Mouse (Mus musculus) thymus, adult 2 months (tissue): Measurements from ENCODE around the gene Clstn3.
"Not testable (repeated sequence)": the region's sequence is repeated elsewhere in the genome, so short reads cannot be mapped to it uniquely, and the experiment has no call there.

ENCODE experiments used
- CTCF ChIP-seq: fragments of 200-500 bp; IDR thresholded peaks from 2 replicates; pipeline ENCODE4 v1.5.1; 2012; ENCODE audit warnings: mild to moderate bottlenecking, control low read depth, low read length, moderate library complexity, borderline replicate concordance; ENCODE audit not compliant: control insufficient read depth, poor library complexity, insufficient read depth; ENCODE audit errors: extremely low read depth
- POLR2A ChIP-seq: fragments of 200-500 bp; IDR thresholded peaks from 2 replicates; pipeline ENCODE4 v1.6.1; 2012; ENCODE audit warnings: mild to moderate bottlenecking, low read length, control low read depth, moderate library complexity; ENCODE audit not compliant: control insufficient read depth, poor library complexity, insufficient read depth; ENCODE audit errors: extremely low read depth

- not testable (repeated sequence) for TF ChIP-seq CTCF, POLR2A
Observed at GRCm38 (mm10) chr6:124509192-124509591, 44.6 kb upstream of the Clstn3 start.
